Mouse (Mus musculus) retina, postnatal 7 days (tissue): Measurements from ENCODE around the gene Gm21188.
"Not testable (repeated sequence)": the region's sequence is repeated elsewhere in the genome, so short reads cannot be mapped to it uniquely, and the experiment has no call there.

Source experiments
- DNase-seq: peaks from one replicate; pipeline ENCODE4 v3.0.0-alpha.2; 2012; ENCODE audit warnings: low read depth, low spot score

Gm21188 gene

DNA sequence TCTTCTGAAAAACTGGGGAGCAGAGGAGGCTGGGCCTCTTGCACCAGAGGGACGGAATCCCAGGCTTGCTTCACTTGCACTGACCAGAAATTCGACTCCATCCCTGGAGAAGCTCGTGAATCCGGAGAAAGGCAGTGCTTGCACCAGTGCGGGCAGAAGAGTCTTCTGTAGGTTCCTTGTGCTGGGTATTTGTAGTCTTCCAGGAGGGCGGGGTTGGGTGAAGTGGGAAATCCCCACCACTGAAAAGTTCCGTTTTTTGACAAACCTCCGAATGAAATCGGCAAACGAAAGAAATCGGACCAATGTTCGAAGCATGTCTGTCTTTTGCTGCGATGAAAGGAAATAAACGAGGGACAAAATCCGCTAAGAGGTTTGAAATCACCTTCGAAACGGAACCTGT is 25.1 kb downstream of the Gm21188 start, which contains the start of gene Gm36079:
Gene Gm36079, minus strand, starts transcription at position 101 of the 400 bp plus-strand sequence.
- not testable (repeated sequence) for DNase-seq

DNA sequence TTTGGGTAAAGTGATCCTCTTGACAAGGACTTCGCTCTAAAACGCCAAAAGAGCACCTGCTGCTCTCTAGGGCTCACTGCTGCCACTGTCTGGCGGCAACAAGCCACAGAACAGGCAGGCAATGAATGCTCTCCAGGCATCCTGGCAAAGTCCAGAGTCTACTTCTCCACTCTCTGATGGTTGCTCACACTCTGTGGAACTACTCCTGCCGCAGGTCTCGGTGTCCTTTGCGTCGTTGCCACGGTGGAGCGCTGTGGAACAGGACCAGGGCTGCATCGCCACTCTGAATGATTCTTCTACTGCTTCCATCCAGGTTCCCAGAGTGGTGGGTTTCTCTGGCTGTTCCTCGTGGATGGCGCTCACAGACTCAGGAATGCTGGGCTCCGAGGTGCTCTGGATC is 25.6 kb downstream of the Gm21188 start:
- not testable (repeated sequence) for DNase-seq

DNA sequence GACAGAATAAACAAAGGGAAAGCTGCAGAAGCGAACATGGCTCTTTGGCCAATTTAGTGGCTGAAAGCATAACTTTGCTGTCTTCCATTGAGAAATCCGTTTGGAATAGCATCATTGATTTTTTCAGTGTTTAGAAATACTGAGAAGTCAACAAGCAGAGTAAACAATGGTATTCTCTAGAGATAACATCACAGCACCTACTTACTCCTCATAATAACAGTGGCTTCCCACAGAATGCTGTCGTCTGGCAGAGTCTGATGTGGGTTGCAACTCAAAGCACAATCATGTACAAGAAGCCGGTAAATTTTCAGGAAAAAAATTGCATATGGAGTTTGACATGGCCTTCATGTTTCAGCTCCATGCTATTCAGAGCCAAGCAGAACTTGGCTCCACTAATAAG is 26.4 kb downstream of the Gm21188 start:
- not testable (repeated sequence) for DNase-seq

DNA sequence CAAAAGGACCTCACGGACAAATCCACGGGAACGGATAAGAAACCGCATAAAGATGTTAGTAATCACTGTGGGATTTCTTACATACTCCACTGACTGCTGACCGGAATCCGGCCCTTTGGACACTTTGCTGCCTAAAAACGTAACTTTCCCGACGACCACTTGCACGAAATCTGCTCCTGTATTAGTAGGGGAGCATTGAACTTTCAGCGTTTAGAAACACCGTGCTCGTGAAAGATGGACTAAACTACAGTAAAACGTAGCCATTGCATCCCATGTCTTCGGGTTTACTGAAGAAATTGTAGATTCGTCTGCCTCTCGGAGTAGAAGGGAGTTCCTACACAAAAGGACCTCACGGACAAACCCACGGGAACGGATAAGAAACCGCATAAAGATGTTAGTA is 27.0 kb downstream of the Gm21188 start:
- DNase-seq: not testable (repeated sequence)

DNA sequence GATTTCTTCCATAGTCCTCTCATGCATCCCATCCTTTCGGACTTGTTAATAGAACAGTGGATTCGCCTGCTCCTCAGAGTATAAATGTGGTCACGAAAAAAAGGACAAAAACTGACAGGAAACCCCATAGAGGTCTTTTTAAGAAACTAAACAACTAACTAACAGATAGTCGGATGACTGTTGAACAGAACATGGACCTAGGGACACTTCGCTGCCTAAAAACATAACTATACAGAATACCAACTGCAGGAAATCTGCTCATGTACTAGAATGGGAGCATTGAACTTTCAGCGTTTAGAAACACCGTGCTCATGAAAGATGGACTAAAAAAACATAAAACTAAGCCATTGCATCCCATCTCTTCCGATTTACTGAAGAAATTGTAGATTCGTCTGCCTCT is 27.4 kb downstream of the Gm21188 start:
- DNase-seq: not testable (repeated sequence)

DNA sequence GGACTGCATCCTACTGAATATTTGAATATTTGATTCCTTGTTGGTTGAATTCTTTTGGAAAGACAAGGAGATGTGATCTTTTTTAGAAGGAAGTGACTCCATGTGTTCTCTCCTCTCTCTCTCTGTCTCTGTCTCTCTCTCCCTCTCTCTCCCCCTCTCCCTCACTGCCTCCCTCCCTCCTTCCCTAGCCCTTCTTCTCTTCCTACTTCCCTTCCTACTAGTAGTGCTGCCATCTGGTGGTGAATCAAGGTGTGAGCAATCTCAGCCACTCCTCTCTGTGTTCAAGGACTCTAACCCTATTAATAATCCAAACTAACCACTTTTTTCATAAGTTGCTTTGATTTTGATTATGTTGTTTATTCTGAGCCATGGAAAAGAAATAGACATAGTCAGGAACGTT is 30.5 kb downstream of the Gm21188 start:
- not testable (repeated sequence) for DNase-seq

DNA sequence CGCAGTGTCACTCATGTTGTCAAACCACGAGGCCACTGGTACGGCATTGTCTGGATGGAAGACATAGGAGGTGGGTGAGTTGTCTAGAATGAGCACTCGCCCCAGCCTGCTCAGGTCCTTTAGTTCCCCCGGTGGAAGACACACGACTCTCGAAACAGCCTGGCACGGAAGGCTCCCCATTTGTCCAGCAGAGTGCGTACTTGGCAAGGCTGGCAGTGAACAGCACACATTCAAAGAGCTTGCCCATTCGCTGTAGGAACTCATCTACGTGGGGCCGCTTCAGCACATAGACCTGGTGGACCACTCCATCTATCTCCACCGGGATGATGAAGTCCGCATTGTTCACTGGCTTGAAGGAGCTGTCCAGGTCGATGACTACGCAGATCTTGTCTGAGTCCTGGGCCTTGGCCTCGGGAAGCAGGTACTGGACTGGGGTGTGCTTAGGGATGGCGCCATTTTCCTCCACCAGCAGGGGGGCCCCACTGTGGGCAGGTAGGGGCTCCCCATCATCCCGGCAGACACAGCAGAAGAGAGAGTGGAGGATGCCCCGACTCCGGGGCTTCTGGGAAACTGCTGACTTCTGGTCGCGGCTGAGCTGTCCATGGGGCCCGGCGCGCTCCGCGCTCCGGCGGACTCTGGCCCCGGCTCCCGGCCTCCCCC is 36.5 kb downstream of the Gm21188 start:
- DNase-seq: not testable (repeated sequence)

DNA sequence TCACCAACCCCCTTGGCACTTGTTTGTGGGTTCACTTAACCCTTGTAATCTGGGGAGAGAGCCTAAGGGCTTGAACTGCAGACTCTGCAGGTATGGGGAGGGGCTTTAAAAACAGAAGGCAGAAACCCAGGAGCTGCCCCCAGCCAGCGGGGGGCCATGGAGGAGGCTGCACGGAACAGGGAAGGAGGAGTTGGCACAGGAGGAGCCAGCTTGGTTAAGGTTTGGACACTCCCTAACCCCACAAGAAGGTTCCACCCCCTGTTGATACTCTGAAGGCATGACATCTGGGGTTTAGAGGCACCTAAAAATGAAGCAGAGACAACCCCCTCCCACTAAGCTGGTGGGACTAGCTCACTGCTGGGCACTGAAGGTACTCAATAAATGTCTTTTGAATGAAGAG is 38.0 kb downstream of the Gm21188 start:
- DNase-seq: not testable (repeated sequence)

DNA sequence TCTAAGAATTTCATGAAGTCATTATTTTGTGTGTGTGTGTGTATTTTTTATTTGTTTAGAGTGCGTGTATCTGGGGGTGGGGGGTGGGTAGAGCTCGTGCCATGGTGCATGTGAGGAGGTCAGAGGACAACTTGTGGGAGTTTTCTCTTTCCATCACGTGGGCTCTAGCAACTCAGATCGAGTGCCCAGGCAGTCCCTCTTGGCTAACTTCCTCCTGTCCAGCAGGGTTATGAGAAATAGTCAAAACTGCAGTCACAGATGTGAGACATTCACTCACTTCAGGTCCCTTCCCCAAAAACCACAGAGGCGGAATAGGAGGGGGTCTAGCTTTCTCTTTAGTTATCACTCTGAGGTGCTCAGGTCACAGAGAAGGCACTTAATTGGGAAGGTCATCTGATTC is 38.5 kb downstream of the Gm21188 start:
- DNase-seq: not testable (repeated sequence)

DNA sequence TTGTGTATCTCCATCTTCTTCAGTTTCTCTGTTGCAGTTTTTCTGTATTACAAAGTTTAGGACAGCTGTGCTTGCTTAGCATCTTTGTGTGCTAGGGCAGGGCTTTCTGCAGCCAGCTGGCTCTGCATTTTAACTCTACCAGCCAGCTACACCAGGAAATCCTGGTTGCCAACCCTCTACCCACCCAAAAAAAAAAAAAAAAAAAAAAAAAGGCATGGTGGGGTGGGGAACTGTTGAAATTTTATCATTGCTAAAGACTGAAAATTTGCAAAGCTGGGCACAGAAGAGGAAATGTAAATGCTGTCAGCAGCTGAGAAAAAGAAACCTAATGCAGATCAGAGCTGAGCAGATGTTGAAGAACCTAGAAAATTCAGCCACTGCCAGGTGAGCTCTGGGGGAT is 41.9 kb downstream of the Gm21188 start:
- DNase-seq: not testable (repeated sequence)

DNA sequence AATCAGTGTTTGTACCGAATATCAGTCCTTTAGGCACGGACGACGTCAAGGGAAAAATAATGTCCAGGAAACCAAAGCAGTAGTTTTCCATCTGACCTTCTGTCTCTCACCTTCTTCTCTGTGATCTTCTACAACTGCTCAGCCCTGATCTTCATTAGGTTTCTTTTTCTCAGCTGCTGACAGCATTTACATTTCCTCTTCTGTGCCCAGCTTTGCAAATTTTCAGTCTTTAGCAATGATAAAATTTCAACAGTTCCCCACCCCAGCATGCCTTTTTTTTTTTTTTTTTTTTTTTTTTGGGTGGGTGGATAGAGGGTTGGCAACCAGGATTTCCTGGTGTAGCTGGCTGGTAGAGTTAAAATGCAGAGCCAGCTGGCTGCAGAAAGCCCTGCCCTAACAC is 52.8 kb downstream of the Gm21188 start:
- not testable (repeated sequence) for DNase-seq

DNA sequence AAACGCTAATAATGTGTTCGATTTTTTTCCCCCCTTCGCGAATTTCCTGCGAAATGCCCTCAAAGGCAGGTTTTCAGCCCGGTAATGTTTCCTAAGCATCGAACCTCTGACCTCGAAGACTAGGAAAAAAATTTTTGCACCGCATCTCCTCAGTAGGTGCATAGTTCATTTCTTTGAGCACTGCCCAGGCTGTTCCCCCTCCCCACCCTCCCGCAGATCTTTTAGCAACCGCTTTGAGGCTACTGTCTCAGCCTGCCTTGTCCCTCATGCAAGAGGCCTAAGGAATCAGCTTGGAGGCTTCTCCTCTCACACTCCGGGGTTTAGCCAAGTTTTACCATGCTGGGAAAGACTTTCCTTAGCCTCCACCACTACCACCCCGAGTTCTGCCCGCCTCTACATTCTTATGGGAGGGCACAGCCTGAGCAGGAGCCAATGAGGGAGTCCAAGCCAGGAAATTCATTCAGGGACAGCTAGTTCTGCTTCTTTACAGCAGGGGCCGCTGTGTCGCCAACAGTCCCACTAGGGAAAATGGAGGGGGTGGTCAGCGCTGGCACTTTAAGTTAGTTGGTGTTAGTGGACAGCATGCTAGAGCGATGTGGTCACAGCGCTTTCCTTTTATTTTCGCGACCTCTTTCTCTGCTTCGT is 53.4 kb downstream of the Gm21188 start:
- DNase-seq: not testable (repeated sequence)

DNA sequence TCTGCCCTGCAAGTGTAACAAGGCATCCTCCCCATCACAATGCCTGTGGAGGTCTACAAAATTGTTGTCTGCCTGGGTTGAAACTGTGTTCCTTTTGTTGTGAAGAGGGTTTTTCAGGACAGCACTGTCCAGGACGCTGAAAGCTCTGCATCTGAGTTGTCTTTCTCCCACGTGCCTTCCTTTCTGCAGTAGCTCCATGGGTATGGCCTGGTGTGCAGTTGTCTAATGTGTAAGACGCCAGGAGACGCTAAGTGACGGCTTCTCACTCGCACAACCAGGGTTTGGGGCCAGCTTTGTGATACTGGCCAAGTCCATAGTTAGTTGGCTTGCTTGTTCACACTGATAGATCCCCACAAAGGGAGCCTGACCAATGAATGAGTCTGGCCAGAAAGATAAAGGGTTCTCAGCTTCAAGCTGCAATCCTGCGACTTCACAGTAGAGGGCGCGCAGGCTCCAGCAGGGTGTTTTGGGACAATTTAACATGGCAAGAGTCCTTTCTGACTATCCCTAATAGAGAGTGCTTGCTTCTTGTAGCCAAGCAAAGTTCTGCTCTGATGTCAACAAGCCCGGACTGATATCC is 60.0 kb downstream of the Gm21188 start:
- DNase-seq: not testable (repeated sequence)

DNA sequence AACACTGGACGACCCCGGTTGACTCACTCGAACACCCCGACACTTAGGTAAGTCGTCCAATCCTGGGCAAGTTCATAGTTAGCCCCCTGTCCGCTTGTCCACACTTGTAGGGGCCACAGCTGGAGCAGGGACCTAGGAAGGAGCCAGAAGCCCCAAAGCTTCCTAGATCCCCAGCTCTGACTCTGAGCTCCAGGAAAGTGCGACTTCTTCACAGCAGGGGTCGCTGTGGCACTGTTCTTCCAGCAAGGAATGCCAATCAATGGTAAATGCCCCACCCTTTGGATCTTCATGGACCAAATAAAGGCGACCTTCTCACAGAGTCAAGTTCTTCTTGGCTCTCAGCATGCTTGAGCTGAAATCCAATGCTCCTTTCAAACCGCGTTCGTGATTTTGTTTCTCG is 60.7 kb downstream of the Gm21188 start:
- not testable (repeated sequence) for DNase-seq
